Mouse (Mus musculus): ENCODE measurements around the gene Sema4f. TPM values are rescaled to one million over a fixed set of nuclear protein-coding genes. Genes with fewer than 3 reads are reported as not detected.

Sema4f gene
- polyA plus RNA-seq, 1 experiment from 2014 or later = 8.8 TPM

DNA sequence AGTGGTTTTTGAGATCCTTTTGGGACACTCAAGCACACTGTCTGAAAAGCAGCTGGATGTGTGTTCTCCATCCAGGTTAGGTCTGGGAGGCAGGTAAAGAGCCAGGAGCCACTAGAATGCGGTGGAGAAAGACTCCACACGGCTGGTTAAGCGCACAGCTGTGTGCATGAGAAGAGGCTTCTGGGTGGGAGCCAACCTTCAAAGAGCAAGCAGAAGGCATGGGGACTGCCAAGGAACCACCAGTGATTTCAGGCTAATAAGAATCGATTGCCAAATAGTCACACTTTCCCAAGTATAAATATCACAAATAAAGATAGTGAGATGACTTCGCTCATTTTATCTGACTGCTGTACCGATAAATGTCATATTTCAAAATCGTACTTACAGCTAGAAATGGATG, 13.0 kb downstream of the Sema4f start:
- H3K4me3 ChIP-seq (ENCODE audit: low read depth, low read length) = no peak overlapping the region
- WGBS = 57% methylated on average over 7 of the region's 7 CpGs
- H3K4me2 ChIP-seq (replicated peaks; ENCODE audit: low read depth, low read length) = no peak overlapping the region
- no peak for ATAC-seq
- DNase-seq (ENCODE audit: low spot score) = no peak
- no peaks in the 10 kb centered on the region for H3K4me1 ChIP-seq (ENCODE audit: insufficient read depth, low read depth, low read length)
- H3K9me3 ChIP-seq (ENCODE audit: low read length) = no peaks in the 10 kb centered on the region
- no peak overlapping the region for H3K27ac ChIP-seq (ENCODE audit: low read length)
- no peak for TF ChIP-seq CTCF (IDR thresholded peaks at IDR 0.05)
- H3K36me3 ChIP-seq (ENCODE audit: insufficient read depth, low read length) = no peaks in the 10 kb centered on the region
- H3K27me3 ChIP-seq (replicated peaks; ENCODE audit: insufficient read depth, low read length) = no peaks in the 10 kb centered on the region
- no peak overlapping the region for H3K9ac ChIP-seq (replicated peaks; ENCODE audit: low read depth)

DNA sequence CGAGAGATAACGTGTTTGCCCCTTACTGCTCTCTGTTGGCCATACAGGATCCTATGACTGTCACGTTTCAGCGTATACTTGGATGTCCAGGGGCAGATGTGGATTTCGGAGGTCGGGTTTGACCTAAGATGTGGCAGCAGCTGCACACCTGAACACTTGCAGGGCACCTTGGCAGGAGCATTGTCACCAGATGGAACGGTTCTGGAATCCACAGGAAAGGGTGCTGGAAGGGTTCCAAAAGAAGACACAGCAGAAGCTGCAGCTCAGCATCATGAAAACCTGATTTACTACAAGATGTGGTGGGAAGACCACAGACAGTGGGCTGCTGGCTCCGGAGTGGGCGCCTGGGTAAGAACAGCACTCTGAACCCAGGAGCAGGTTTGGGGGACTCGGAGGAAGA, 13.5 kb downstream of the Sema4f start:
- H3K4me3 ChIP-seq (ENCODE audit: low read depth, low read length) = no peak overlapping the region
- H3K9ac ChIP-seq (replicated peaks; ENCODE audit: low read depth) = no peak overlapping the region
- no peaks in the 10 kb centered on the region for H3K4me1 ChIP-seq (ENCODE audit: insufficient read depth, low read depth, low read length)
- H3K36me3 ChIP-seq (ENCODE audit: insufficient read depth, low read length) = no peaks in the 10 kb centered on the region
- DNase-seq (ENCODE audit: low spot score) (no peak), ATAC-seq (no peak)
- no peak for TF ChIP-seq EP300 (IDR thresholded peaks at IDR 0.05)
- no peak for TF ChIP-seq CTCF (IDR thresholded peaks at IDR 0.05)
- H3K27ac ChIP-seq (ENCODE audit: low read length) = no peak overlapping the region
- H3K27me3 ChIP-seq (replicated peaks; ENCODE audit: insufficient read depth, low read length) = no peaks in the 10 kb centered on the region
- WGBS = 70% methylated on average over 10 of the region's 10 CpGs
- H3K9me3 ChIP-seq (ENCODE audit: low read length) = no peaks in the 10 kb centered on the region
- H3K4me2 ChIP-seq (replicated peaks; ENCODE audit: low read depth, low read length) = no peak overlapping the region

DNA sequence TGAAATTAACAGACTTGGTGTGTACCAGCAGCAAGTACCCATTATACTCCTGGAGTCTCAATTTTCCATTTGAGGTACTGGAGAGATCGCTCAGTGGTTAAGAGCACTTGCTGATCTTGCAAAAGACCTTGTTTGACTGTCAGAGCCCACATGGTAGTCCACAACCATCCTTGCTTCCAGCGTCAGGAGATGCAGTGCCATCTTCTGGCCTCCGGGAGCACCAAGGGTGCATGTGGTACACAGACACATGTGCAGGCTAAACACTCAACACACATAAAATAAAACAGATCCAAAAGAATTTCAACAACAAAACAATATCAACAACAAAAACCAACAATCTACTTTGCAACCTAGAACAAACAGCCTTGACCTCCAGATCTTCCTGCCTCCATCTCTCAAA, 14.6 kb downstream of the Sema4f start:
- TF ChIP-seq CTCF (IDR thresholded peaks at IDR 0.05) = peak; percentile 42
- no peak for TF ChIP-seq EP300 (IDR thresholded peaks at IDR 0.05)
- WGBS = 50% methylated on average over 3 of the region's 3 CpGs
- no peaks in the 10 kb centered on the region for H3K9me3 ChIP-seq (ENCODE audit: low read length)
- H3K4me2 ChIP-seq (replicated peaks; ENCODE audit: low read depth, low read length) = no peak overlapping the region
- no peak overlapping the region for H3K4me3 ChIP-seq (ENCODE audit: low read depth, low read length)
- DNase-seq (ENCODE audit: low spot score) = no peak
- H3K27ac ChIP-seq (ENCODE audit: low read length) = no peak overlapping the region
- no peaks in the 10 kb centered on the region for H3K27me3 ChIP-seq (replicated peaks; ENCODE audit: insufficient read depth, low read length)
- no peak overlapping the region for H3K9ac ChIP-seq (replicated peaks; ENCODE audit: low read depth)
- no peaks in the 10 kb centered on the region for H3K36me3 ChIP-seq (ENCODE audit: insufficient read depth, low read length)
- ATAC-seq = no peak
- H3K4me1 ChIP-seq (ENCODE audit: insufficient read depth, low read depth, low read length) = no peaks in the 10 kb centered on the region

DNA sequence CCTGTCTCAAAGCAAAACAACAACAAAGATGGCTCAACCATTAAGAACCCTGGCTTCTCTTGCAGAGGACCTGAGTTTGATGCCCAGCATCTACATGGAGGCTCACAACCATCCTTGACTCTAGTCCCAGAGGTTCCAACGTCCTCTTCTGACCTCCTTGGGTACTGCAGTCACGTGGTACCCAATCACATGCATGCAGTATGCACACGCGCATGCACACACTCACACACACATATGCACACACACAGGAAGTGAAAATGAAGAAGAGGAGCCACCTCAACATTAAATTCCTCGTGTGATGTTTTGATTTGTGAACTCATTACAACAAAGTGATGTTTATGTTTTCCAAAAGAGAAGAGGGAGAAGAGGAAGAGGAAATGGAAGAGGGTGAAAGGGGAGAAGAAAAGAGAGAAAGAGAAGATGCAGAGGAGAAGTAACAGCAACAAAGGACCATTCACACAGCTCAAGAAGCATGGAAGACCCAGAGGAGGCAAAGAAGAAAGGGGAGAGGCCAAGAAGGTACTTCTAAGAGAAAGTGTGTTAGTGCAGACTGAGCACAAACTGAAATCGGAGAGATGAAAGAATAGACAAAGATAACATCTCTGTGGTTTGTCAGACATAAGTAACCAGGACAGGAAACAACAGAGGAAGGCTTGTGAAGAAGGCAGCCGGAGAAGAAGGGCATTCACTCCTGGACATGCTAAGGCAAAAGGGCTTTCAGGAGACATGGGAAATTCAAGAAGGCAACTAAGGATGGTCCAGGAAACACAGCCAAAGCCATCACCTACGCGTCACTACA, 17.9 kb downstream of the Sema4f start:
- ATAC-seq (no peak), DNase-seq (ENCODE audit: low spot score) (no peak)
- no peak overlapping the region for H3K4me2 ChIP-seq (replicated peaks; ENCODE audit: low read depth, low read length)
- TF ChIP-seq EP300 (IDR thresholded peaks at IDR 0.05) (no peak), CTCF (IDR thresholded peaks at IDR 0.05) (no peak)
- H3K36me3 ChIP-seq (ENCODE audit: insufficient read depth, low read length) = no peaks in the 10 kb centered on the region
- WGBS = 62% methylated on average over 9 of the region's 9 CpGs
- H3K4me1 ChIP-seq (ENCODE audit: insufficient read depth, low read depth, low read length) = no peaks in the 10 kb centered on the region
- H3K27me3 ChIP-seq (replicated peaks; ENCODE audit: insufficient read depth, low read length) = no peaks in the 10 kb centered on the region
- H3K9me3 ChIP-seq (ENCODE audit: low read length) = no peaks in the 10 kb centered on the region
- H3K4me3 ChIP-seq (ENCODE audit: low read depth, low read length) = no peak overlapping the region
- H3K9ac ChIP-seq (replicated peaks; ENCODE audit: low read depth) = no peak overlapping the region
- no peak overlapping the region for H3K27ac ChIP-seq (ENCODE audit: low read length)

DNA sequence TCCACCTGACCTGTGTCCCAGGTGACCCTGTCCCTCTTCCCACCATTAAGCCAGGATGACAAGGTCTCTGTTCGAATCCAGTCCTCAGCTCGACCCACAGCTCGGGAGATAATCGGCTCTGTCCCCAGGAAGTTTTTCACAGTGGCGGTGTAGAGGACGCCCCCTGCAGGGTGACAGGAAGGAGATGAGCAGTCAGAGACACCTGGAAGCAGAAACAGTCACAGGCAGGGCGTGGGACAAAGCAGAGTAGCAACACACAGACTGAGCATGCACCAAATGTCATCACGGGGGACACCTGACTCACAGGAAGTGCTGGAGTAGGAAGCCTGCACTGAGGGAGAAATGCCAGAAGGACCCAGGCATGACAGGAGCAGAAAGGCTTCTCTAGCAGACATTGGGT, 20.0 kb downstream of the Sema4f start:
- H3K36me3 ChIP-seq (ENCODE audit: insufficient read depth, low read length) = no peaks in the 10 kb centered on the region
- H3K27me3 ChIP-seq (replicated peaks; ENCODE audit: insufficient read depth, low read length) = no peaks in the 10 kb centered on the region
- no peak for TF ChIP-seq CTCF (IDR thresholded peaks at IDR 0.05)
- TF ChIP-seq EP300 (IDR thresholded peaks at IDR 0.05) = no peak
- no peaks in the 10 kb centered on the region for H3K4me1 ChIP-seq (ENCODE audit: insufficient read depth, low read depth, low read length)
- no peak overlapping the region for H3K9ac ChIP-seq (replicated peaks; ENCODE audit: low read depth)
- H3K9me3 ChIP-seq (ENCODE audit: low read length) = no peaks in the 10 kb centered on the region
- DNase-seq (ENCODE audit: low spot score) (no peak), ATAC-seq (no peak)
- no peak overlapping the region for H3K4me2 ChIP-seq (replicated peaks; ENCODE audit: low read depth, low read length)
- no peak overlapping the region for H3K27ac ChIP-seq (ENCODE audit: low read length)
- 45% methylated on average over 8 of the region's 8 CpGs for WGBS
- no peak overlapping the region for H3K4me3 ChIP-seq (ENCODE audit: low read depth, low read length)

DNA sequence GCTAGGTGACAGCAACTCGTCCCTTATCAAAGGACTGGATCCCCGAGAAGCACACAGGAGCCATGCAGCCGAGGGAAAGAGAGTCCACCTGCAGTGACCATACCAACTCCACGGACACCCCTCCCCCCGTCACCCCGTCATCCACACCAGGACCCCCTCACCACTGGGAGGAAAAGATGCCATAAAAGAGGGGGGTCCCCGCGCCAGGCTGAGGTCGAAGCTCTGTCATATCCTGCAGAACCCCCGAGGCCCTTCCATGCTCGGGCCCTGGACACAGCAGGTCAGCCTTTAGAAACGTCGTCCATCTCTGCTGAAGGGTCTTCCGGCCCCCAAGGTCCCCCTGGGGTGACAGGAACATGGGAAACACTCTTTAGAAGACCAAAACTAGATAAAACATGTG, 21.2 kb downstream of the Sema4f start:
- no peak for ATAC-seq
- Histone ChIP-seq H3K27ac (ENCODE audit: low read length) (no peak overlapping the region), H3K4me1 (ENCODE audit: insufficient read depth, low read depth, low read length) (no peaks in the 10 kb centered on the region), H3K27me3 (replicated peaks; ENCODE audit: insufficient read depth, low read length) (no peaks in the 10 kb centered on the region), H3K36me3 (ENCODE audit: insufficient read depth, low read length) (no peaks in the 10 kb centered on the region), H3K4me3 (ENCODE audit: low read depth, low read length) (no peak overlapping the region), H3K9me3 (ENCODE audit: low read length) (no peaks in the 10 kb centered on the region), H3K9ac (replicated peaks; ENCODE audit: low read depth) (no peak overlapping the region), H3K4me2 (replicated peaks; ENCODE audit: low read depth, low read length) (no peak overlapping the region)
- 73% methylated on average over 14 of the region's 14 CpGs for WGBS
- TF ChIP-seq EP300 (IDR thresholded peaks at IDR 0.05) (no peak), CTCF (IDR thresholded peaks at IDR 0.05) (no peak)
- no peak for DNase-seq (ENCODE audit: low spot score)

DNA sequence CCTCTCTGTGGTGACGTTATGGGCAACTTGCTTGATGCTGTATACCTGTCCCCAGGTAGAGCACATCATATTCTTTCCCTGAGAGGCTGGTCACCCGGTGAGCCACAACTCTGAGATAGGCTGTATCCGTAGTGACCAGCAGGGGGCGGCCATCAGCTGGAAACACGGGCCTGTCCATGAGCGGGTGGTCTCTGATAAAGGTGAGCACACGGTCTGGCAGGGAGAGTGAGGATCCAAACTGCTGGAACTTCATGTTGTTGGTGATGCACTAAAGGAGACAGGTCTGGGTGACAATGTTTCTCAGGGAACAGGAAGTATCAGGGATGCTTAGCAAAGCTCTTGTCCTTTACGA, 21.8 kb downstream of the Sema4f start:
- TF ChIP-seq CTCF (IDR thresholded peaks at IDR 0.05) = peak; percentile 84
- TF ChIP-seq EP300 (IDR thresholded peaks at IDR 0.05) = no peak
- Histone ChIP-seq H3K27ac (ENCODE audit: low read length) (no peak overlapping the region), H3K9me3 (ENCODE audit: low read length) (no peaks in the 10 kb centered on the region), H3K4me2 (replicated peaks; ENCODE audit: low read depth, low read length) (no peak overlapping the region), H3K27me3 (replicated peaks; ENCODE audit: insufficient read depth, low read length) (no peaks in the 10 kb centered on the region), H3K9ac (replicated peaks; ENCODE audit: low read depth) (no peak overlapping the region), H3K36me3 (ENCODE audit: insufficient read depth, low read length) (no peaks in the 10 kb centered on the region), H3K4me3 (ENCODE audit: low read depth, low read length) (no peak overlapping the region), H3K4me1 (ENCODE audit: insufficient read depth, low read depth, low read length) (no peaks in the 10 kb centered on the region)
- peak; percentile 46; the same call in 1 of the 2 replicates for ATAC-seq
- DNase-seq (ENCODE audit: low spot score) = peak; percentile 46
- WGBS = 17% methylated on average over 8 of the region's 8 CpGs

Data from lung, postnatal 0 days (tissue).